Mouse (Mus musculus) liver, embryonic 12.5 days (tissue): ENCODE measurements around the gene Fcrl5. TPM values are rescaled to one million over a fixed set of nuclear protein-coding genes. Genes with fewer than 3 reads are reported as not detected.

ENCODE experiments used
- ATAC-seq: fragments of 200-750 bp; cut with Nextera tagmentation; 2 replicates; pipeline ENCODE4 v1.8.0; 2017; ENCODE audit warnings: moderate number of reproducible peaks, mild to moderate bottlenecking, moderate library complexity
- H3K27ac ChIP-seq: fragments of 300-500 bp; sonication (generic); 2 replicates; pipeline ENCODE4 v1.5.1; 2016; ENCODE audit warnings: mild to moderate bottlenecking
- H3K27me3 ChIP-seq: fragments of 300-500 bp; sonication (generic); replicated peaks from 2 replicates; pipeline ENCODE4 v1.6.1; 2016; ENCODE audit warnings: mild to moderate bottlenecking, moderate library complexity
- H3K36me3 ChIP-seq: fragments of 300-500 bp; sonication (generic); 2 replicates; pipeline ENCODE4 v1.6.1; 2016; ENCODE audit warnings: mild to moderate bottlenecking, moderate library complexity
- H3K4me1 ChIP-seq: fragments of 300-500 bp; sonication (generic); 2 replicates; pipeline ENCODE4 v1.6.1; 2016
- H3K4me2 ChIP-seq: fragments of 300-500 bp; sonication (generic); 2 replicates; pipeline ENCODE4 v1.6.1; 2016; ENCODE audit warnings: mild to moderate bottlenecking, moderate library complexity
- H3K4me3 ChIP-seq: fragments of 300-500 bp; sonication (generic); 2 replicates; pipeline ENCODE4 v1.5.1; 2016; ENCODE audit warnings: mild to moderate bottlenecking, moderate library complexity
- H3K9ac ChIP-seq: fragments of 300-500 bp; sonication (generic); 2 replicates; pipeline ENCODE4 v1.6.1; 2016; ENCODE audit warnings: mild to moderate bottlenecking, moderate library complexity
- H3K9me3 ChIP-seq: fragments of 300-500 bp; sonication (generic); replicated peaks from 2 replicates; pipeline ENCODE4 v1.6.1; 2016; ENCODE audit warnings: mild to moderate bottlenecking, moderate library complexity
- WGBS: fragments of 180-500 bp; shearing (Covaris S2); methylation state at CpG from one replicate; pipeline ENCODE4 v1.1.7; 2016; ENCODE audit not compliant: insufficient replicate concordance; 5-methylcytosine and 5-hydroxymethylcytosine counted together
- polyA plus RNA-seq: library from polyadenylated mRNA; unstranded; fragments of >200 nt; fragmentation: Nextera tagmentation; extraction: Ambion mirVana; gene quantifications from 2 replicates; pipeline ENCODE4 v1.2.1, GENCODE M21; 2016

Gene Fcrl5
- polyA plus RNA-seq, 1 experiment from 2014 or later, result not detected

GRCm38 (mm10) chr3:87538034-87538433 is 102.5 kb downstream of the Fcrl5 start:
- H3K9ac ChIP-seq, result no peak overlapping the region
- no peaks in the 10 kb centered on the region for H3K9me3 ChIP-seq
- H3K4me2 ChIP-seq, result no peak overlapping the region
- H3K27ac ChIP-seq, result no peak overlapping the region
- peaks cover 61% of the 10 kb centered on the region for H3K36me3 ChIP-seq
- ATAC-seq, result no peak
- peaks cover 25% of the 10 kb centered on the region; the same call in 1 of the 2 replicates for H3K4me1 ChIP-seq
- 72% methylated on average over 10 of the region's 10 CpGs for WGBS
- no peak overlapping the region for H3K4me3 ChIP-seq
- H3K27me3 ChIP-seq, result no peaks in the 10 kb centered on the region

DNA sequence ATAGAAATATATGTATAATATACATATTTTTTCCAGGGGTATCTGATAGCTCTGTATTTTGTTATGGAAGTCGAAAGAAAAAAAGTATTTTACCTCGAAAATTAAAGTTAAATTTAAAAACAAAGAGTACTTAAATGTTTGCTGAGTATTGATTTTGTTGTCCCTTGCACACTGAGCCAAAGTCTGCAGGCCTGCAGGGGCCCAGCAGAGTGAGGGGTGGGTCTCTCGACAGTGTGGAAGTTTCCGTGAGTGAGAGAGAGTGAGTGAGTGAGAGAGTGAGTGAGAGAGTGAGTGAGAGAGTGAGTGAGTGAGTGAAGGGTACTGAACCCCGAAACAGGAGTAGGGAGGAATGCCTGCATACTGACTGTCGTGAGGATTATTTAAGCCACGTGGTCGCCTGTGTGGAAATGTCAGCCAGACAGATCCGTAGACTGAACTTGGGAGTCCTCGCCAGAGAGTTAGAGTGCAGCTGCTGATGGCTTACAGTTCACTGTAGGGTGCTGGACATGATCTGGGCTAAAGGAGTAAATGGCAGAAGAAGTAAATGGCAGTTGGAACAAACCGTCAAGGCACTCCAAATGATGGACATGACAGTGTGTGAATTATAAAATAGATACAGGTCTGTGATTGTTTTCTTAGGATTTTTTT is 104.6 kb downstream of the Fcrl5 start:
- ATAC-seq, result no peak
- H3K27ac ChIP-seq, result no peak overlapping the region
- 69% methylated on average over 11 of the region's 11 CpGs for WGBS

DNA sequence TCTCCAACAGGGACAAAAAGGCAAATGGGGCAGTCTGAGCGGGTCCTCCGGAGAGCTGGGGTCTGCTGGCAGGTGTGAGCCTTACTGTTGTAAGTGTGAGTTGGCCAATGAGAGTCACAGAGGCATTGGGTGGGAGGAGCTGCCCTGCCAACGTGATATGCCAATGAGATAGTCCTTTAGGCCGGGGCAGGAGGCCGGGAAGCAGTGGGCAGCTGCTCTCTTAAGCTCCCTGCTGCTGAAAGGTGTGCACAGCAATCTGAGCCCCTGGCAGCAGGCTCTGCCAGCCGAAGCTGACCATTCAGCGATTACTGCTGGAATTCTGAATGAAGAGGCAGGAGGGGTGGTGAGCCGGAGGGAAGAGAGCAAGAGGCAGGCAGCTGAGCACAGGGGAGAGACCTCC is 105.1 kb downstream of the Fcrl5 start:
- Histone ChIP-seq H3K4me1 (peaks cover 28% of the 10 kb centered on the region; the same call in 1 of the 2 replicates), H3K27ac (no peak overlapping the region), H3K9ac (no peak overlapping the region), H3K4me3 (no peak overlapping the region), H3K4me2 (peak overlapping the region; percentile 19; the same call in 1 of the 2 replicates), H3K27me3 (0 out of 2 replicates have a peak, but pooled peaks cover 4% of the 10 kb centered on the region), H3K9me3 (no peaks in the 10 kb centered on the region), H3K36me3 (peaks cover 35% of the 10 kb centered on the region)
- no peak for ATAC-seq
- 53% methylated on average over 8 of the region's 8 CpGs for WGBS

More for the DNA sequence above, 104.6 kb downstream of the Fcrl5 start:
- no peak overlapping the region for H3K4me3 ChIP-seq
- peaks cover 28% of the 10 kb centered on the region; the same call in 1 of the 2 replicates for H3K4me1 ChIP-seq
- no peak overlapping the region for H3K9ac ChIP-seq
- H3K27me3 ChIP-seq, result no peaks in the 10 kb centered on the region
- H3K36me3 ChIP-seq, result peaks cover 41% of the 10 kb centered on the region
- H3K9me3 ChIP-seq, result no peaks in the 10 kb centered on the region
- H3K4me2 ChIP-seq, result no peak overlapping the region

DNA sequence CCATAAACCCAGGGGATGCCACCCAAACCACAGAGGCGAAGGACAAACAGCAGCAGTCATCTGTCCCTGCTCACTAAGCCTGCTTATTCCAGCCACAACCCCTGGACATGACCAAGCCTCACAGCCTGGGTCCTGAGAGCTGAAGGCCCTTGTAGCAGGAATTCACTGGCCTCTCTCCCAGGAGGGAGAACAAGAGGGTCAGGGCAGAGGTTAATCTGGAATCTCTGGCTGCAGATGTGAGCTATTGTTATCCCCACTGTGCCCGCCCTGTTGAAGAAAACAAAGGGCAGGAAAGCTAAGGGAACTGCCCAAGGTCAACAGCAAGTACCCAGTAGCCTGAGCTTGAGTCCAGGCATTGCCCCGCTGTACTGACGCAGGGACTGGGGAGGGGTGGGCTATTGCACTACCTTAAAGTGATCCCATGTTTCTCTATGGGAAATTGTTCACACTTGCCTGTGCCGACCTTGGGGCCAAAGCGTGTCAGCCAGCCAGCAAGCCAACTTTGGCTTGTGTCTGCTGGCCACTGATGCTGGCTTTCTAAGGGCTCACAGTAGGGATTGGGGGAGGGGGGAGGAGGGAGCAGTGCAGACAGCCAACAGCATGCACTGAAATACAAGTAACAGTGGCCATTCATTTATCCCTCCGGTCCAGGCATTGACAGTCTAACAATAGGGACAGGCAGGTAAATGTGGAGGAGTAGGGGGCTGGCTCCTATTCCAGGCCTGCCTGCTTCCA is 107.1 kb downstream of the Fcrl5 start:
- H3K9ac ChIP-seq, result no peak overlapping the region
- H3K27ac ChIP-seq, result no peak overlapping the region
- no peak; the same call in 1 of the 2 replicates for ATAC-seq
- 0 out of 2 replicates have a peak, but pooled peaks cover 5% of the 10 kb centered on the region for H3K27me3 ChIP-seq
- peaks cover 27% of the 10 kb centered on the region; the same call in 1 of the 2 replicates for H3K4me1 ChIP-seq
- H3K36me3 ChIP-seq, result peaks cover 16% of the 10 kb centered on the region; the same call in 1 of the 2 replicates
- no peak overlapping the region for H3K4me2 ChIP-seq
- H3K9me3 ChIP-seq, result no peaks in the 10 kb centered on the region
- WGBS, result 71% methylated on average over 7 of the region's 7 CpGs
- H3K4me3 ChIP-seq, result no peak overlapping the region

- Histone ChIP-seq H3K4me1 (peaks cover 17% of the 10 kb centered on the region; the same call in 1 of the 2 replicates), H3K27ac (no peak overlapping the region), H3K9ac (no peak overlapping the region), H3K4me2 (no peak overlapping the region), H3K9me3 (no peaks in the 10 kb centered on the region), H3K27me3 (peaks cover 16% of the 10 kb centered on the region), H3K36me3 (no peaks in the 10 kb centered on the region), H3K4me3 (no peak overlapping the region)
- WGBS, result 60% methylated on average over 3 of the region's 3 CpGs
- no peak for ATAC-seq
Observed at GRCm38 (mm10) chr3:87545554-87545953, 110.0 kb downstream of the Fcrl5 start.

DNA sequence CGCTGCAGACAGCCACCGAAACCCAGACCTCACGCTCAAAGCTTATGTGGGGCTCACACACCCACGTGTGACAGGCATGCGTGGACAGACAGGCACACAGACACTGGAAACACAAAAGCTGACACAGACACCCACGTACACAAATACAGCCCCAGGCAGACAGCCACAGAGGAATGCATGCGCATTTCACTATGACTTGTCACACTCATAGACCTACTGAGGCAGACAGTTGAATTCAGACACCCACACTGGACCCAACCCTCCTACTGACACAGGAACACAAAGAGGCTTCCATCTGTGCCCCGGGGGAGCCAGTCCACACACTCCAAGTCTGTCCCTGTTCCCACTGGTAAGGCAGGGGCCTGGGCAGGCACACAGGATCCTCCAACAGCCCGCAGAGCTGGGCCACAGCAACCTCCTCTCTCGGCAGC is 110.7 kb downstream of the Fcrl5 start:
- Histone ChIP-seq H3K4me1 (peaks cover 13% of the 10 kb centered on the region; the same call in 1 of the 2 replicates), H3K27ac (no peak overlapping the region), H3K27me3 (peaks cover 23% of the 10 kb centered on the region), H3K9me3 (no peaks in the 10 kb centered on the region), H3K36me3 (no peaks in the 10 kb centered on the region), H3K9ac (no peak overlapping the region), H3K4me3 (no peak overlapping the region), H3K4me2 (no peak overlapping the region)
- no peak for ATAC-seq
- 72% methylated on average over 10 of the region's 10 CpGs for WGBS

DNA sequence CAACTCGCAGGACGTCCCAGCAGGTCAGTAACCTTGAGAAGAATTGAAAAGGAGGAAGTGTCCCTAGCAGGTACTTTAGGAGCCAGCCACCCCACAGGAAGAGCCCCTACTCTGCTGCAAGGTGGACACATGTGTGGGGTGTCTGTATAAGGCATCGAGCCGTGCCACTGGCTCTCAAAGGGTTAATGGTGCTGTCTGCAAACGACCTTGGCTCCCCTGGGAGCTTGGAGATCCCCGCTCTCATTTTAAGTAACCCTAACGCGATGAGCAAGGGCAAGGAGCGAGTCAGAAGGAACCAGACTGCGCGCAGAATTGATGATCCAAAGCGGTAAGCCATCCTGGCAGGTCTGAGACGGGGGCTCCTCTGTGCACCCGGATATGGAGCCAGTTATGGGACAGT is 114.3 kb downstream of the Fcrl5 start:
- WGBS, result 27% methylated on average over 14 of the region's 14 CpGs

More for the DNA sequence above, 114.3 kb downstream of the Fcrl5 start:
- Histone ChIP-seq H3K27ac (no peak overlapping the region), H3K4me1 (no peaks in the 10 kb centered on the region), H3K9ac (no peak overlapping the region), H3K4me3 (no peak overlapping the region), H3K9me3 (no peaks in the 10 kb centered on the region), H3K4me2 (no peak overlapping the region), H3K27me3 (peaks cover 44% of the 10 kb centered on the region), H3K36me3 (no peaks in the 10 kb centered on the region)
- no peak for ATAC-seq

Other genes with a start within 250 kb of the Fcrl5 start
- gene Fcrls, start 172.0 kb upstream of the Fcrl5 start, polyA plus RNA-seq, result 2.1 and 2.5 TPM in 2 replicates
- 9.3 and 9.6 TPM in 2 replicates for gene Cd5l, start 77.9 kb upstream of the Fcrl5 start, polyA plus RNA-seq
- 0.75 and 0.79 TPM in 2 replicates for gene Fcrl1, start 59.4 kb upstream of the Fcrl5 start, polyA plus RNA-seq
- gene Etv3, start 89.6 kb downstream of the Fcrl5 start, polyA plus RNA-seq, result 5.2 and 5.6 TPM in 2 replicates
- gene Arhgef11, start 181.8 kb downstream of the Fcrl5 start, polyA plus RNA-seq, result 4.2 and 4.9 TPM in 2 replicates